Mouse (Mus musculus): Measurements from ENCODE around the gene Dlg2. TPM values are rescaled to one million over a fixed set of nuclear protein-coding genes. Genes with fewer than 3 reads are reported as not detected.

Gene Dlg2
- total RNA-seq, 4 experiments from 2014 or later = 251 to 298 (median 273) TPM

- DNase-seq (ENCODE audit: low spot score in 2 of 2) = no peak
Measured at GRCm38 (mm10) chr7:92163150-92163549, 1686.7 kb downstream of the Dlg2 start.

GRCm38 (mm10) chr7:92164316-92164715 lies 1687.8 kb downstream of the Dlg2 start:
- no peak for DNase-seq (ENCODE audit: low spot score in 2 of 2)

GRCm38 (mm10) chr7:92164875-92165518 lies 1688.5 kb downstream of the Dlg2 start:
- peak in 1 of 2 experiments; percentile 21 for DNase-seq (ENCODE audit: low spot score in 2 of 2)

GRCm38 (mm10) chr7:92180029-92180428 lies 1703.6 kb downstream of the Dlg2 start:
- DNase-seq (ENCODE audit: low spot score in 2 of 2) = no peak

- no peak for DNase-seq (ENCODE audit: low spot score in 2 of 2)
Measured at GRCm38 (mm10) chr7:92180591-92181587, 1704.4 kb downstream of the Dlg2 start.

- DNase-seq (ENCODE audit: low spot score in 2 of 2) = no peak
Measured at GRCm38 (mm10) chr7:92181959-92182612, 1705.6 kb downstream of the Dlg2 start.

GRCm38 (mm10) chr7:92184371-92185059 lies 1708.0 kb downstream of the Dlg2 start:
- DNase-seq (ENCODE audit: low spot score in 2 of 2) = no peak

- no peak for DNase-seq (ENCODE audit: low spot score in 2 of 2)
Measured at GRCm38 (mm10) chr7:92186341-92186740, 1709.9 kb downstream of the Dlg2 start.

GRCm38 (mm10) chr7:92189149-92189548 lies 1712.7 kb downstream of the Dlg2 start:
- no peak for DNase-seq (ENCODE audit: low spot score in 2 of 2)

- no peak for DNase-seq (ENCODE audit: low spot score in 2 of 2)
Measured at GRCm38 (mm10) chr7:92196004-92196403, 1719.5 kb downstream of the Dlg2 start.

GRCm38 (mm10) chr7:92197621-92198020 lies 1721.1 kb downstream of the Dlg2 start:
- DNase-seq (ENCODE audit: low spot score in 2 of 2) = peak in 1 of 2 experiments; percentile 25

GRCm38 (mm10) chr7:92199131-92199530 lies 1722.7 kb downstream of the Dlg2 start:
- DNase-seq (ENCODE audit: low spot score in 2 of 2) = no peak

- peak in 1 of 2 experiments; percentile 41 for DNase-seq (ENCODE audit: low spot score in 2 of 2)
Measured at GRCm38 (mm10) chr7:92210701-92211100, 1734.2 kb downstream of the Dlg2 start.

- no peak for DNase-seq (ENCODE audit: low spot score in 2 of 2)
Measured at GRCm38 (mm10) chr7:92213751-92214150, 1737.3 kb downstream of the Dlg2 start.

- DNase-seq (ENCODE audit: low spot score in 2 of 2) = no peak
Measured at GRCm38 (mm10) chr7:92218171-92218570, 1741.7 kb downstream of the Dlg2 start.

GRCm38 (mm10) chr7:92220619-92221018 lies 1744.1 kb downstream of the Dlg2 start:
- DNase-seq (ENCODE audit: low spot score in 2 of 2) = no peak

GRCm38 (mm10) chr7:92234476-92235202 lies 1758.2 kb downstream of the Dlg2 start:
- DNase-seq (ENCODE audit: low spot score in 2 of 2) = peak in 1 of 2 experiments; percentile 12

GRCm38 (mm10) chr7:92235541-92236031 lies 1759.1 kb downstream of the Dlg2 start:
- DNase-seq (ENCODE audit: low spot score in 2 of 2) = no peak

GRCm38 (mm10) chr7:92240908-92241307 lies 1764.4 kb downstream of the Dlg2 start:
- no peak for DNase-seq (ENCODE audit: low spot score in 2 of 2)

- DNase-seq (ENCODE audit: low spot score in 2 of 2) = no peak
Measured at GRCm38 (mm10) chr7:92247594-92247993, 1771.1 kb downstream of the Dlg2 start.

All from left cerebral cortex, adult 8-10 months (tissue).